Mouse (Mus musculus) kidney, postnatal 36 days (tissue): ENCODE measurements at regions not wholly inside any gene's neighbourhood (a gene's known extent, or its start where the extent isn't known, plus 50 kb on each side); places are given as distances from the start of the nearest gene placed in this dataset.

Experiments used
- DNase-seq, 2 experiments: peaks; one replicate each; pipeline ENCODE4 v3.0.0; 2021 to 2022; ENCODE audit warnings: mixed read lengths in 2 of 2

DNA sequence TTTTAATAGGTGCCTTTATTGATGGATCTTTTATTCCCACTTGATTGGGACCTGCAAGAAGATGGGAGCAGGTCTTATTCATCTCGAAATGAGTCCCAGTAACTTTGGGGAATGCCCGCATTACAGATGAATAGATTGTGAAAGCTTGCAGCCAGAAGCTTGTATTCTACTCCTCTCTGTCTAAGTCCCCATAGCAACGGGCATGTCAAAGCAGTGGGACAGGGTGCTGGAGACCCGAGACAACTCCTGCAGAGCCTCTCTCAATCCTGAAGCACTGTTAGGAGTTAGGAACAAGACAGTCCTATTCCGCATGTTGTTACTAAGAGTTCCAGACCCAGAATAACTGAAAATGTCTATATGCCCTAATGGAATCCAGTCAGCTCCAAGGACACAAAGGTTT lies 233.1 kb downstream of the Ube2cbp start:
- DNase-seq: no peak

- DNase-seq: no peak
Measured at GRCm38 (mm10) chr9:86232174-86232573, 232.6 kb downstream of the Ube2cbp start.

- DNase-seq: no peak
Measured at GRCm38 (mm10) chr9:86233775-86234174, 231.0 kb downstream of the Ube2cbp start.

DNA sequence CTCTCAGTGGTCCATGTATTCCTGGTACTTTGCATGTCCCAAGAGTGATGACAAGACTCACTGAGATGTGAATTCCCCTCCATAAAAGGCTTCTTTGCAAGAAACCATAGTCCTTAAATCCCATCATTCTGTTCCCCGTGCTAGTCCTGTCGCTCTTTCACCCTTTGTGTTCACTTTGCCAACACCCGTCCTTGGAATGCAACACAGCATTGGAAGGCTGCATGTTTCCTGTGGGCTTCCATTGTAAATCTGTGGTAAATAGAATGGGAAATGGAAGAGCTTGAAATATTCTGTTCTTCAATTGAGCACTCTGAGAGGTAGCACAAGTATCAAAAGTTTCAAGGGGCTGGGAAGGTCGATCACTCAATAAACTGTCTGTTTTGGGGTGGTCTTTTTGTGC lies 226.1 kb downstream of the Ube2cbp start:
- DNase-seq: no peak

DNA sequence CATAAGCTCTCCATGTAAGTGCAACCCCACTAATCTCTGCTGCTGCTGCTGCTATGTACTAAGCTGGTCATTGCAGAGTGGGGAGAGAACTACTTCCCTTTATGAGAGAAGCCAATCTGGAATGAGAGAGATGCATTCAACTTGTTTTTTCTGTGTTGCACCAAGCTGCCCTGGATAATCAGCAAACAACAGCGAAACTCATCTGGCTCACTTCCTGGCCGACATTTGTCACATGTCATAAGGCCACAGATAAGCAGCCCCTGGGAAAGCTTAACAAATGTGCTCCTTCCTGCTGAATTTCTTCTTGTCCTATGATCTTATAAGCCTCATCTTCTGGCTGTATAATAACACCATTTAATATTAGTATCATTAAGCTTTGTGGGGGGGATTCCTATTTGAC lies 224.5 kb downstream of the Ube2cbp start:
- DNase-seq: peak in 1 of 2 experiments; percentile 14

- DNase-seq: no peak
Measured at GRCm38 (mm10) chr9:86240896-86241295, 223.9 kb downstream of the Ube2cbp start.

DNA sequence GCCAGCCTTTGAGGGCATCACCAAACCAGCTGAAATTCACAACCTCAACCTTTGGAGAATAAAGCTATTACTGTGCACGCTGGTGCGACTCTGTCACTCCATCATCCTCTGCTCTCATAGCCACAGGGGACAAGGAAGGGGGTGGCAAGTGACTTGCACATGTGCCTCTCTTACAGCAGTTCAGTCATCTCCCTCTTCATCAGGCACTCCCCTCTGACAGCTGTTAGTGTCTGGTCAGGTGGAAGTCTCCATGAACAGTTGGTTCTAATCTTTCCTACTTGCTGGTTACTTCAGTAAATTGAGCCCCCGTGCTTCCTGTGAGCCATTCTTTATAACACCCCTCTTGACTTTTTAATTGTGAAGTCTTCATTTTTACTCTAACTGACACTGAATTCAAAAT lies 214.6 kb downstream of the Ube2cbp start:
- DNase-seq: no peak

- no peak for DNase-seq
Measured at GRCm38 (mm10) chr9:86251331-86251730, 213.4 kb downstream of the Ube2cbp start.
